Mouse (Mus musculus): ENCODE results near the gene Lgsn. TPM values are rescaled to one million over a fixed set of nuclear protein-coding genes. Genes with fewer than 3 reads are reported as not detected.

Lgsn gene
- not detected in 2 replicates for total RNA-seq (2021)
- long read RNA-seq, experiment 1: 0 reads
- long read RNA-seq, experiment 2: 0 reads

DNA sequence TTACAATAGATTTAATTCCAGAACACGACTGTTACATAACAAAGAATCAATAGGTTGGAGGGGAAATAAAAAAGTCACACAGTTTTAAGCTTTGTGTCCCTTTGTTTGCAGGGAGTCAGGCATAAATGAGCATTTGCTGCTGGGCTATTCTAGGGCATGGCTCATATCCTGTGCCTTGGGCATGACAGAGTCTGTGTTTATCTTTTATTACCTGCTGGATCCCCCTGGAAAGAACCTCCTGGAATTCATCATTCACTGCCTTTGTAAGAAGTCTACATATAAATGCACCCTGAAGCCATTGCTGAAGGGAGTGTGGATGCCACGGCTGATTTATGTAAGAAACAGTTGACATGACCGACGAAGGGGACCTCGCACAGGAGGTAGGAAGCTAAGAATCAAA, at the start of gene Lgsn:
Lgsn (plus strand) TSS at position 301 of the 400 bp plus-strand sequence.
- no peak for DNase-seq

DNA sequence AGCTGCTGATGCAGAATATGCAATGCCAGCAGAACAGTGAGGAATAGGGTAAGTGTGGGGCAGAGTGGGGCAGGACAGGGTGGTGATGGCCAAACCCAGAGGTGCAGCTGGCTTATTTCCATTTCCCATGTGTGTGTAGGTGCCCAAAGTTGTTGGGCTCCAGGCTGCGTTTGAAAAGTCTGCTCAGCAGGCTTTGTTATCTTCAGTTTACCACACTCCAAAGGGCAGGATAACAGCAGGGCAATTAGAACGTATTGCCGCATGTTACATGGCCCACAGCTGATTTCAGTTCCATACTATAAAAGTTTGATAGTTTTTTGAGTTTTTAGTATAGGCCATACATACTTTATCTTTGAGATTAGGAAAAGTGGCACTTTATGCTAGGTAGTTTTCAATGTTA, 37.8 kb upstream of the Lgsn start:
- DNase-seq: no peak

DNA sequence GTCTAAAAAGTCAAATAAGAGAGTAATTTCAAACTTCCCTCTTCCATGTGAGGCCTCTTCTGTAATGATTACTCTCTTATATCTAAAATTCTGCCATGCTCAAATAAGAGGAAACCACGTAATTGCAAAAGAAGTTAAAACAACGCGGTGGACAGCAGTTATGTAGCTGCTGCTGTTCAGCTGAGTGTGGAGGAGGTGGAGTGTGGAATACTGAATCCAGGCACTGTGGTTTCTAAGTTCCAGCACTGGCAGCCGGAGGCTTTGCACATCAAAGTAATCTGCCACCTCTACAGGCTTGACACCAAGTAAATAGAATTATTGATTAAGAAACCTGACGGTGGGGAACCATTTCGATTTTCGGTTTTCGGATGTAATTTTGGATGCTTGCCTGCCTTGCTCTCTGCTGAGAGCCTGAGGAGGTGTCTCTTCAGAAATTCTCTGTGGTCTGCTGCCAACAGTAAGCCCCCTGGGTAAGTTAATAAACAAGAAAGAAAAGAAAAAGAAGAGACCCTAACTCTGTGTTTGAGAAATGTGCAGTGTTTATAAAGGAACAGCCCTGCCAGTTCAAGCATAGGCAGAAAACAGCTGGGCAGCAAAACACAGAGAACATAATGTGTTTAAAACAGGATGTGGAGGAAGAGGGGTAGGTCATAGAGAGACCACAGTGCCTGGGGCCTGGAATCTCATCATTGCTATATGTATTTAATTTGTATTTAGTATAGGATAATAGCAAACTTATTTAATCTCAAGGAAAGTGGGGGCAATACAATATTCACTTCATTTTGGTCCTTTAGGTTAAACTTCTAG, 33.7 kb upstream of the Lgsn start:
- no peak for DNase-seq

DNA sequence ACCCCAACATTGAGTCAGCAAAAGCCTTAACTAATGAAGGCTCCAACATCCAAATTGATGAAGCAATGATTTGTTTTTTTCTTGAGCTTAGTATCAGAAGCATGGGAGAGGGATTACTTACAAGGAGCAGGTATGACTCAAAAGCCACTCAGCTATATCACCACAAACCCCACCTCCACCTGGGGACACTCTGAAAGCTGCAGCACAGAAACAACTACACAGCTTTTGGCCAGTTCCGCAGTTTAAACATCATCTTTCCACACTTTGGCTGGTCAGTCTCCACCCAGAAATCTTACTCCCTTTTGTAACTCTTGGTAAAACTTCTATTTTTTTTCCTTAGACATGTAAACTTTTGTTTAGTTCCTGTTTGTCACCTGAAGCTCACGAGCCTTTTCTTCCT, 32.6 kb upstream of the Lgsn start:
- no peak for DNase-seq

DNA sequence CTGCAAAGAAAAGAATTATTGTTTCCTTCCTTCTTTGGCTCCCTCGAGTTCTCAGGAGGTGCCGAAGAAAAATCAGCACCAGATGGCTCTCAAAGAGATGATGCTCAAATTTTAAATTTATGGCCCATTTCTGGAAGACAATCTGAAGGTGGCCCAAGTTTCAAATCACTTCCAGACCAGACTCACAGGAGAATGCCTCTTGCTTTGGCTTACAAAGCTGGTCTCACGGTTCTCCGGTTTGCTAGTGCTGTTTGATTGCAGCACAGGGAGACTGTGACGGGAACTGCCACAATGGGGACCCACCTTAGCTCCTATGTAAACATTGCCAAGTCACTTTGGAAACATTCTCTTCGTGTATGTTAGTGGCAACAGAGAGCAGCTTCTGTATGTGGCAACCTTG, 26.5 kb upstream of the Lgsn start:
- DNase-seq: no peak

DNA sequence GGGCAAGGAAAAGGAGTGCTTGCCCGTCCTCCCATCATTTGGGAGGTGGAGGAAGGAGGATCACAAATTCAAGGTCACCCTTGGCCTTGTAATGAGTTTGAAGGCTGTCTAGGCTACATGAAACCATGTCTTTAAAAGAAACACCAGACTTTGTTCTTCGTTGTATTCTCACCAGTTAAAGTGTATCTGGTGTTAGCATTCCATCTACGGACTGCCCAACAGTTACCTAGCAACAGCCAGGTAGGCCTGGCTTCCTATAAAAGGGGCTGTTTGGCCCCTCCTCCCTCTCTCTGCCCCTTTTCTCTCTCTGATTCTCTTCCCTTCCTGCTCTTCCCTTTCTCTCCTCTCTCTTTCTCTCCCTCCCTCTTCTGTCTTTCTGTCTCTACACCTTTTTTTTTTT, 25.7 kb upstream of the Lgsn start:
- DNase-seq: no peak

DNA sequence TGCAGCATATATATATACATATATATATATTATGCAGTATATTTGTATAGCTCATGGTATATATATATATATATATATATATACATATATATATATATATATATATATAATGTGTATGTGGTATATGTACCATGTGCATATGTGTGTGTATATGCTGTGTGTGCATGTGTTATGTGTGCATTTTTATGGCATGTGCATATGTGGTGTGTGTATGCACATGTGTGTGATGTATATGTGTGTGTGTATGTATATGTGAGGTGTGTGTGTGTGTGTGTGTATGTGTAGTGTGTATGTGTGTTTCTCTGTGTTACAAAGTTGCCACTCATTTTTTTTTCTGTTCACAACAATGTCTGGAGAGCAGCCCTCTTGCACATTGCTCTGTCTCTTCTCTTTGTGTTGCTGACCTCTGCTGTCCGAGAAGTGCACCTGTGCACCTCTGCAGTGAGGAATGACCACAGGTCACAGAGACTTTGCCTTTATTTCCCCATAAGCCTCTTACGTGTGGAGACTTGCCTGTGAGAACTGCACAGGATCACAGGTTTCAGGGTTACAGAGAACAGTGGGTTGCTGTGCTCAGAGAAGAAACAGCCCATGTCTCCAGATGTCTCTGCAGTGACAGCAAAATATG, 23.3 kb upstream of the Lgsn start:
- peak; percentile 43 for DNase-seq

DNA sequence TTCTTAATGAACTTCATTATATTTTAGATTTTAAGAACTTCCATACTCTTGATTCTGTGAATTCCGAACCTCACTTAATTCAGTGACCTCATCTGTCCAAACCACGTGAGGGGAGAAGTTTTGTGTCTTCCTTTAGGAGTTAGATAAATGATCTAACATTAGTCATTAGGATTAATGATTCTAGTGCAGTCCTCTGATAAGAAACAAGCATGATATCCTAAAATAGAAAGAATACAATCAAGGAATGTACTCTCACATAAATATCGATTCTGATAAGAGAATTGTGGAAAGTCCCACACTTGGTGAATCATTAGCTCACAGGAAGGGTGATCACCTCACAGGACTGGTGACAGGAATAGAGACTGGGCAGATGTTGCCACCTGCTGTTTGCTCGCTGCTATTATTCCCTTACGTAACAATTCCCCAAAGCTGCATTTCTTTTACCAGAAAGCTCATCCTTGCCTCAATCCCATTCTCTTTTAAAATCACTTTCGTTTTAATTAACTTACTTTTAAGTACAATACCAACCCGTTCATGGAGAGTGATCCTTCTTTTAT, 22.3 kb upstream of the Lgsn start:
- DNase-seq: peak; percentile 69

DNA sequence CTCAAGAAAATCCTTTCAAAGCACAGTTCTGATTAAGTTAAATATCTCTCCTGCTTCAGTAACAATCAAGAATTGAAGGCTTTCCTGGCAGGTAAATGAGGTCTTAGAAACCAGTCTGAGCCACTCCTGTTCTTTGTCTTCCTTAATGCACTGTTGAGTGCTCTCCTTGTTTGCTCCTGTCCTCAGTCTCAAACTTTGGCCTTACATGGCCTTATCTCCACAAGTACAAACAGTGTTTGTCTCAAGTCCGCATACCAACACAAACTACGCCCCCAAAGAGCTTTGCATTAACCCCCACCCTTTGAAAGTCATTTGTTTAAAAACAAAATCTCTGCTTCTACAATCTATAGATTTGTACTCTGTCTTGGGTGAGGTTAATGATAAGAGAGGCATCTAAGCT, 20.0 kb upstream of the Lgsn start:
- DNase-seq: no peak

DNA sequence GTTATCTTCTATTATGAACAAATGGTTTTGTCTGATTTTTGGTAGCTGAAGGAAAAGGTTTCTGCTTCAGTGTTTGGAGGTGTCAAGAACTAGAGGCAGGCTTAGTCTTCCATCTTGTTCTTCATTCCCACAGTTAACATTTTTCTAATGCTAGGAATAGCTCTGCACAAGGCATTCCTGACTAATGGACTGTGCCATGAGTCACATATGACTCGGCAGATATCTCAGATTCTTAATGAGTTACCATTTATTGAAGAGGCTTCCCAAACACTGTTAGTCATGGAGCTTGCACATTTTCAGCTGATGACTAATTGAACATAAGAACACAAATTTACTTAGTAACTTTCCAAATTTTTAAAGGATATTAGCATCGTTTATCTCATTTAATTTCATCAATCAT, 19.3 kb upstream of the Lgsn start:
- no peak for DNase-seq

DNA sequence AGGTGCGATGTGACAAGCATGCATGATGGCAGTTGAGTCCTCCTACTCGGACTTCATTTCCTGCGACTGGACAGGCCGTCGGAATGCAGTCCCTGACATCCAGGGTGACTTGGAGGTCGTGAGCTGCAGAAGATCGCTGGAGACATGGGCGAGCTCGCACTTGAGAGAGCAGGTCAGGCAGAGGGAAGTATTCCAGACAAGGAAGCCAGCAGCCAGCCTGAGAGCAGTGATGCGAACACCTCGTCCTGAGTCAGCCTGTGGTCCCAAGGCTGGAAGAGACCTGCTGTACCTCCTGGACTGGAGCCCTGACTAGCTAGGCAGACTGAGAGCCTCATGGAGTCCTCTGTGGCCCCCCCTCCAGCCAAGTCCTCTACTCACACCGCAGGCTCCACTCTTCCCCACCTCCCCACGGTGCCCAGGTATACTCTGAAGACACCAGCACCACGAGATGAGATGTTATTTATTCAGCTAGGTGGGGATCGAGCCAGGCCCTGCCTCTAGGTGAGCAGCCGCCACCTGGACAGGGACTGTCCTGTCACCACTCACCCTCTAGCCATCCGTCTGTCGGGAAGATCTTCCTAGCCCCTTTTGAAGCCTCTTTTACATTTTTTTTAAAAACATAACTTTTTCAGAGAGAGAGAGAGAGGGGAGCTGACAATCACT, 11.5 kb upstream of the Lgsn start:
- no peak for DNase-seq

DNA sequence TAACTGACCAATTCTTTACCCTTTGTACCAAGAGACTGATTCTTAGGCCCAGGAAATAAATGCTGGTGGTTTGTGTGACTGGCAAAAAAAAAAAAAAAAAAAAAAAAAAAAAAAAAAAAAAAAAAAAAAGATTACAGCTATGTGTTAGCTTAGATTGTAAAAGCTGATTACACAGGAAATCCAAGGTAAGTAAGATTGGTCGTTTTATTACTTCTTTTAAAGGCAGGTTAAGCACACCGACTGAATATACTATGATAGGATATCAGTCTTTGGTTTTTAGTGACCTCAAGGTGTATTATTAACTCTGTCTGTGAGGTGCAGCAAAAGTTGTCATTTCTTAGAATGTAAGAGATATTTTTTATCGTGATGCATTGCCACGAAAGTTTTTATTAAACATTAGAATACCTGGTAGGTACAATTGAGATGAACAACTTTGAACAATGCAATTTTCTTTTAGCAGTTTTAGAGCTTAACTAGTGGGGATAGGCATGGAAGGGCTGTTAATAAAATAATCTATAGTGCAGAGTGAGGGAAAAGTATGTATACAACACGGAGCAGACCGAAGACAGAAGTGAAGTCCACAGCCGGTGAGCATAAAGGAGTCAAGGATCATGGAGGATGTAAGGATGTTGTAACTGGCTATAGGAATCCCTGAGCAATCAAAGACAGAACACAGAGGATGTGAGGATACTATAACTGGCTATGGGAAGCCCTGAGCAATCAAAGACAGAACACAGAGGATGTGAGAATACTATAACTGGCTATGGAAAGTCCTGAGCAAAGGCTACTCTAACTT, 10.7 kb upstream of the Lgsn start:
- no peak for DNase-seq

DNA sequence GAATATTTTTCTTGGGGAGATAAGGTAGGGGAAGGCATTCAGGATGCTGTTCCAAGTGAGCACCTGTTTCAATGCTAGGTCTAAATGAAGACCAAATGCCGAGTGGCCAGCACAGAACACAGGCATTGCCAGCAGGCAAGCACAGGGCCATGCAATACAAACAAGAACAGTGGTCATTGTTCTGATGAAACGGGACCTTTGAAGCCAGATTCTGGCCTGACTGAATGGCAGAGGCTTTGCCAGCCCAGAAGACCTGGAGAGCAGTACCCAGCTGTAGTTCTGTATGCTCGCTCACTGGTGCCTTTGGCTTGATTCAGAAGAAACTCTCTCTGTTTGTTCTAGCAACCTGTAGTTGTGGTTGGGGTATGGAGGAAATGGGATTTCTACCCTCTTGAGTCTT, 800 bp upstream of the Lgsn start:
- DNase-seq: no peak

DNA sequence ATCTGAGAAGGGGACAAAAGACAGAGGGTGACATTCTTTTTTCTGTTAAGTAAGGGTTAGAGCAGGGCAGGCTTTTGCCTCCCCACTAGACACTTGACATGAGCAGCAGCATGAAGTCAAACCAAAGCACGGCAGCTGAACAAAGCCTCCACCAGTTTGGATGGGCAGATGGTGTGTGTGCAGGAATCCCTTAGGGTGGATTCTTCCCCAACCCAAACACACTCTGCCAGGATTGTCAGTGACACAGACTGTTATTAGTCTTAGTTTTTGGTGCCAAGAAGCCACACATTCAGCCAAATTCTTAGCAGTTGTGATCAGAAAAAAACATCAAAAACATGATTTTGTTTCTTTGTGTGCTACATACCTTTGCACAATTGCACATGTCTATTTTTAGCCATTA, 2.1 kb downstream of the Lgsn start:
- no peak for DNase-seq

DNA sequence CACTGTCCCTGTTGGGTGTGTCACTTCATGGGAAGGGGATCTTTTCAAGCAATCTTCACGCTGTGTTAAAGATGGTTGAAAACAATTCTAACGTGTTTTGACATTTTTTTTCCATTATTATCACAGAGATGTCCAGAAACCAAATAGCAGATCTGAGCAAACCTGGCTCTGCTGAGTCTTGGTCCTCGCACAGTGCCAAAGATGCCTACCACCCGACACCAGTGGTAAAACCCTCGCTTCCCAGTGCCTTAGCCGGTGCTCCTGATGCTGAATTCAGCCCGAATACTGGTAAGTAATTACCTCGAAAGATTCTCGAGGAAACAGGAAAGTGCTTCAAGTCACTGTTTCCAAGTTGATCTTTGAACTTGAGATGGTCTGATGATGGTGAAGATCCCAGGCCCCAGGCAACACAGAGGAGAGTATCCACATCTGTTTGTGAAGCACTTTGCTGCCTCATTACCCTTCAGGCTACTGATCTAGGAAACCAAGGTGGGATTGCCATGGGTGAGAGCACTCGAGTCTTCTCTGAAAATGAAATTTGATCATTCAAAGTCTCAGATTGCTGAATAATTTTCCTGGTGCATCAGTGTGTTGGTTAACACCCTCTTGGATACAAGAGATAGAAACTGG, 14.2 kb downstream of the Lgsn start:
- DNase-seq: no peak

DNA sequence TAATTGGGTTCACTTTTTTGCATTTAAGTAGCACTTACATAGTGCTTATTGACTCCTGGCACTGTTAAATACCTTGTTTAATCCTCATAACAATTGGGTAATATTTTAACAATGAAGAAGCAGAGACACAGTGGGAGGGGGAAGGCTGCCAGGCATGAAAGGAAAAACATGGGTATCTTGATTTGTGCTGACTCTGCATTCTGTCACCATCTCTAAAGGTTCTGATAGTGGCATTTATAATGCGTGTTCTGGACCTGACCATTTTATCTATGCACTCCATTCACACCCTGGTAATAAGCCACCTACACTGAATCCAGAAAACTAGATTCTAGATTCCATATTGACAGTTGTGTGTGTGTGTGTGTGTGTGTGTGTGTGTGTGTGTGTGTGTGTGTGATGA, 19.4 kb downstream of the Lgsn start:
- no peak for DNase-seq

DNA sequence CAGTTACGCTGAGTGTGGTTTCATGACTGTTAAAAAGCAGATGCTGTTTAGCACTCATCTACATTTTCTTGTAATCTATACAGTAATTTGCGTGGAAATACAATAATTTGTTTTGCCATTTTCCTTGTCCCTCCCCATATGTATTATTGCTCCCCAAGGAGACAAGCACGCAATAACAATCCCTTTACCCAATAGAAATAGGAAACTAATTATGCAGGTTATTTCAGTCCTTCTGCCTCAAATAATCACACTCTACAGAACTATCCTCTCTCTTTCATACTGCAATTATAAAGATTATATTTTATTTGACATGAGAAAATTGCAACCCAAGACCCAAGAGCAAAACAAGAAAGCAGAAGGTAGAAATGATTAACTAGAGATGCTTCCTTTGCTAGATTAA, 20.8 kb downstream of the Lgsn start:
- DNase-seq: no peak

DNA sequence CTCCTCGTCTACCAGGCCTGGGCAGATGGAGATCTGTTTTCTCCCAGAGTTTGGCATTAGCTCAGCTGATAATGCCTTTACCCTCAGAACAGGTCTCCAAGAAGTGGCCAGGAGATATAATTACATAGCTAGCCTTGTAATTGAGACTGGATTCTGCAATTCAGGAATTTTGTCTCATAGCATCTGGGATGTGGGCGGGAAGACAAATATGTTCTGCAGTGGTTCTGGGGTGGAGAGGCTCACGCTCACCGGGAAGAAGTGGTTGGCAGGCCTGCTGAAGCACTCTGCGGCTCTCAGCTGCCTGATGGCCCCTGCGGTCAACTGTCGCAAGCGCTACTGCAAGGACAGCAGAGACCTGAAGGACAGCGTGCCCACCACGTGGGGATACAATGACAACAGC, 27.6 kb downstream of the Lgsn start:
- no peak for DNase-seq

DNA sequence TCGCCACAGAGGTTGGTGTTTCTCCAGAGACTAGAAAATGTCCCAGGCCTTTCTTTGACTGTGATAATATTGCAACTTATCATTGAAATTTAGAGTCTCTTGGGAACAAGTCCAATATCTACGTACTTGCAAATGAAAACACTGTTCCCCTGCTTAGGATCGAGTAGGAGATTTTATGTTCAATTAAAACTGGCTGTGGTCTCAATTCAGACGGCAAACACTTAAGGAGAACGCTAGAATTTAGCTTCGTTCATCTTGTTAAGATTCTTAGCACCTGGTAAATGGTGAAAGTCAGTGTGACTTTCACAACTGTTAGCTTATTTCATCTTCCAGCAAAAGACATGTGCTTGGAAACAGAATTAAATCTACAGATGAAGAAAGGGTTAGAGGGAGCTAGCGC, 29.1 kb downstream of the Lgsn start:
- DNase-seq: no peak

DNA sequence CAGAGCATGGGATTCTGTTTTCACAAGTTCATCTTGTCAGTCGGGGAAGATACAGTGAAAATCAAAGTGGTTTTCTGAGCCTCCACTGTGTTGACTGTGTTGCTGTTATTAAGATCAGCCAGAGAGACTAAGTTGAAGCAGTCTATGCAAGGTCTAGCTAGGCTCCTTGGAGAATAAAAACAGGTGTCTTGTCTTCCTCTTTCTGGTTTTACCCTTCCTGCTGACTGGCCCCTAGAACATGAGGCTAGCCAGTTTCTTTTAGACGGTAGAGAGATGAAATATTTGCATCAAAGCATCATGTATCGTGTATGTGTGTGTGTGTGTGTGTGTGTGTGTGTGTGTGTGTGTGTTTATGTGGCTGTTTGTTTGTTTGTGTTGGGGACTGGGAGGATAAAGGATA, 29.6 kb downstream of the Lgsn start:
- no peak for DNase-seq

DNA sequence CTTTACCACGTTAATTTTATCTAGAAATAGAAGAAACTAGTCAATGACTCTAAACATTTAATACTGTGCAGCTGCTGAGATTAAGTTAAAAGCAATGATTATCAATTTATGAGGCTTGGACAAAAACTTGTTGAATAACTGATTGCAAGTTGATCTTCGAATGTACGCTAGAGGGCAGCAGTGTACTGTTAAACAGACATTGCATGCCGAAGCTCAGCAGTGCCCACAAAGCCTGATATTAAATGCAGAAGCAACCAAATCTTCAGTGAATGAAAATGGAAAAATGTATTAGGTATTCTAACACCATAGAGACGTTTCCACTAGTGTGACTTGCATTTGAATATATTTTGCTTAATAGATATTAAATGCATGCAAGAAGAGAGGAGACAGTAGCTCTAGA, 33.9 kb downstream of the Lgsn start:
- DNase-seq: peak; percentile 59

DNA sequence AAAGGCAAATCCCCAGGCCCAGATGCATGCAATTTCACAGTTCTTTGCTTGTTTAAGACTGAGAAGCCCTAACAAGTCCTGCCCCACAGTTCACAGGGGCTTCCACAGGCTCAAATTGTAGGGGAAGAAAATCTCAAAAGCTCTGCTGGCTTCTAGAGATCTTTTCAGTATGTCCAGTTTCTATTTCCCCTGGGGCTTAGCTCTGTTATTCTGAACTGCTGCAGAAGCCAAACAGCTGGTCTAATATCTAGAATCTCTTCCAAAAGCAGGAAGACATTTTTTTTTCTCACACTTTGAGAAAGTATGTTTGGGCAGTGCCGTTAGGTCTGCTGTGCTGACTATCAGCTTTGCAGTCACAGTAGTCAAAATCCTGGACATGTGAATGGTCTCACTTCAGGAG, 38.6 kb downstream of the Lgsn start:
- no peak for DNase-seq

All from adrenal gland, postnatal 14 days (tissue).